Mouse (Mus musculus) lung, adult 2 months (tissue): Measurements from ENCODE around the gene Marc1.
A peak's percentile ranks its signal among the peaks of the same experiment; 100 is the strongest.

Source experiments
- CTCF ChIP-seq: fragments of 200-500 bp; IDR thresholded peaks from 2 replicates; pipeline ENCODE4 v1.5.1; 2011; ENCODE audit warnings: mild to moderate bottlenecking, low read length, control low read depth; ENCODE audit not compliant: insufficient read depth
- POLR2A ChIP-seq: fragments of 200-500 bp; IDR thresholded peaks from 2 replicates; pipeline ENCODE4 v1.6.1; 2011; ENCODE audit warnings: low read depth, mild to moderate bottlenecking, control low read depth, low read length, borderline replicate concordance; ENCODE audit errors: extremely low read depth

DNA sequence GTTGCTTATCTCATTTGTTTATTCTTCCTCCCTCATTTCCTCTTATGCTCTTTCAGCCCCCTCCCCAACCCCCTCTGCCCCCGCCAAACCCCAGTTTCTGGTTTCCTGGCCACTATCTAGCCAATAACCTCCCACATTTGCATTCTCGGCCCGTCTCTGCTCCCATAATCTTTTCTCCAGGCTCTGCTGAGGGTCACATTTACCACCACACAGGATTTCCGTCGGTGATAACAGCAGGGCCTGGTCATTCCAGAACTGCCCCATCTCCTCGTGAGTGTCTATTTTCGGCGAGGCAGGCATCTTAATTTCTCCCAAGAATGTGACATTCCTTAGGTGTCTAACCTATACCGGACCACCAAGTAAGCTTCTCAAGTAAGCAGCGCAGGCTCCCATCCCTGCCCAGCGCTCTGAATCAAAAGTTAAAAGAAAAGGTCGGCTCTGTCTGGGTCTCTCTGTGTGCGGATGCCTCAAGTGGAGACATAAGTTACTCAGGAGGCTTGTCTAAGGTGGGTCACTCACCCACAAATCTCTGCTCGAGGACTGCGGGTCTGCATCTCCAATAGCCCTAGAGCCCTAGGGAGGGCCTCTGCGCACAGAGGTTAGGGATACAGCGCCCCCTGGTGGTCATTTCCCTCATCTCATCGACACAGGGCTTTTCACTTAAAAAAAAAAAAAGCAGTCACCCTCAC lies 39.8 kb downstream of the Marc1 start:
- TF ChIP-seq POLR2A = no peak
- peak; percentile 75 for TF ChIP-seq CTCF
